Mouse (Mus musculus) liver, adult 2 months (tissue): Measurements from ENCODE around the gene Odf3l2. TPM values are rescaled to one million over a fixed set of nuclear protein-coding genes. Genes with fewer than 3 reads are reported as not detected.
A peak's percentile ranks its signal among the peaks of the same experiment; 100 is the strongest.

Source experiments
- DNase-seq: peaks from one replicate; pipeline ENCODE4 v3.0.0-alpha.2; 2011; ENCODE audit warnings: low read depth, low spot score; ENCODE audit errors: extremely low read depth
- H3K27ac ChIP-seq: fragments of 200-500 bp; replicated peaks from 2 replicates; pipeline ENCODE4 v1.5.1; 2012; ENCODE audit warnings: low read depth, mild to moderate bottlenecking, control low read depth, inconsistent platforms, low read length; ENCODE audit not compliant: insufficient read depth
- H3K27me3 ChIP-seq: fragments of 200-500 bp; 2 replicates; pipeline ENCODE4 v1.6.1; 2012; ENCODE audit warnings: mild to moderate bottlenecking, moderate library complexity, low read length, inconsistent platforms; ENCODE audit not compliant: control insufficient read depth, insufficient read depth
- H3K36me3 ChIP-seq: fragments of 200-500 bp; 2 replicates; pipeline ENCODE4 v1.6.1; 2012; ENCODE audit warnings: low read length, inconsistent platforms; ENCODE audit not compliant: control insufficient read depth, insufficient read depth
- H3K4me1 ChIP-seq: fragments of 200-500 bp; 2 replicates; pipeline ENCODE4 v1.6.1; 2011; ENCODE audit warnings: low read length; ENCODE audit not compliant: control insufficient read depth, insufficient read depth
- H3K4me3 ChIP-seq: fragments of 200-500 bp; 2 replicates; pipeline ENCODE4 v1.5.1; 2011; ENCODE audit warnings: low read depth, mild to moderate bottlenecking, control low read depth, low read length, moderate library complexity; ENCODE audit not compliant: insufficient read depth
- H3K79me2 ChIP-seq: fragments of 200-500 bp; 2 replicates; pipeline ENCODE4 v1.6.1; 2012; ENCODE audit warnings: inconsistent platforms, mild to moderate bottlenecking, low read length, moderate library complexity; ENCODE audit not compliant: control insufficient read depth, insufficient read depth
- H3K9ac ChIP-seq: fragments of 200-500 bp; 2 replicates; pipeline ENCODE4 v1.6.1; 2012; ENCODE audit warnings: low read depth, mild to moderate bottlenecking, control low read depth, inconsistent platforms, low read length
- CTCF ChIP-seq: fragments of 200-500 bp; IDR thresholded peaks from 2 replicates; pipeline ENCODE4 v1.5.1; 2011; ENCODE audit warnings: low read depth, low read length, control low read depth
- POLR2A ChIP-seq: fragments of 200-500 bp; IDR thresholded peaks from 2 replicates; pipeline ENCODE4 v1.6.1; 2011; ENCODE audit warnings: low read length, control low read depth; ENCODE audit not compliant: insufficient read depth; ENCODE audit errors: extremely low read depth
- WGBS: fragments of 180-500 bp; shearing (Covaris S2); methylation state at CpG from one replicate; pipeline ENCODE4 v1.1.7; 2018; 5-methylcytosine and 5-hydroxymethylcytosine counted together
- polyA plus RNA-seq: library from polyadenylated mRNA; depleted of rRNA; stranded (reverse); fragments of >200 nt; gene quantifications from 2 replicates; pipeline ENCODE4 v1.2.3, GENCODE M21; 2012
- total RNA-seq: library from RNA; depleted of rRNA; stranded (reverse); fragments of >200 nt; gene quantifications from 2 replicates; pipeline ENCODE4 v1.2.3, GENCODE M21; 2014

Gene Odf3l2
- total and polyA plus RNA-seq, 2 experiments = not detected

DNA sequence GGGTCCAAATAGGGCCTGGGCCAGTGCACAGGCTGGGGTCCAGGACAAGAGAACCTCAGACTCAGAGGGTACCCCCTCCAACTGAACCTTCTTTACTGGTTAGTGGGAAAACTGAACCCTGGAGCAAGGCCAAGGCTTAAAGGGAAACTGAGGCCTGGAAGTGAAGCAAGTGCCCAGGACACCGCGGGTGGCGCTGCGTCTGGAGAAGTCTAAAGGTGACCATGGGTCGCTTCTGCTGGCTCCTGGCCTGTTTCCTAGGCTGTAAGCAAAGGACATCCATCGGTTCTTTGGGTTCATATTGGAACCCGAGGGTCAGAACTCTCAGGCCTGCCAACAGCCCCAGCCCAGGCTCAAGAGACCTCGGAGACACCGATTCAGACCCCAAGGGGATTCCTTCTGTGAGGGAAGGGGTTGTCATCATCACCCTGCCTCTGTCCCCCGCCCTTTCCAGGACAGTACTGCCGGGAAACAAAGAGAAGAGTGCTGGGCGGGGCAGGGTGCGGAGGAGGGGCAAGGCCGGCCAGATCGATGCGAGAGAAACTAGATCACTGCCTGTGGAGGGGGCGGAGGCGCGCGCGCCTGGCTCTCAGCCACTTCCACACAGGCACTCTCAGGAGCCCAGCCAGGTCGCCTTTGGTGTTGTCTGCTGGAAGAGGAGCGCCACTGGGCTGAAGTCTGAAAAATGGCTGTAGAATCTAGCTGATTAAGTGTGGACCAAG lies 6.9 kb downstream of the Odf3l2 start:
- 8% methylated on average over 23 of the region's 23 CpGs for WGBS
- TF ChIP-seq POLR2A = no peak
- 0 out of 2 replicates have a peak, but pooled peaks have one; percentile 3 for TF ChIP-seq CTCF
- peak; percentile 48 for DNase-seq
- H3K27ac ChIP-seq = no peak overlapping the region
- no peak overlapping the region for H3K9ac ChIP-seq
- no peaks in the 10 kb centered on the region for H3K36me3 ChIP-seq
- no peaks in the 10 kb centered on the region for H3K79me2 ChIP-seq
- peaks cover 2% of the 10 kb centered on the region for H3K4me1 ChIP-seq
- peaks cover 10% of the 10 kb centered on the region for H3K27me3 ChIP-seq
- H3K4me3 ChIP-seq = no peak overlapping the region

DNA sequence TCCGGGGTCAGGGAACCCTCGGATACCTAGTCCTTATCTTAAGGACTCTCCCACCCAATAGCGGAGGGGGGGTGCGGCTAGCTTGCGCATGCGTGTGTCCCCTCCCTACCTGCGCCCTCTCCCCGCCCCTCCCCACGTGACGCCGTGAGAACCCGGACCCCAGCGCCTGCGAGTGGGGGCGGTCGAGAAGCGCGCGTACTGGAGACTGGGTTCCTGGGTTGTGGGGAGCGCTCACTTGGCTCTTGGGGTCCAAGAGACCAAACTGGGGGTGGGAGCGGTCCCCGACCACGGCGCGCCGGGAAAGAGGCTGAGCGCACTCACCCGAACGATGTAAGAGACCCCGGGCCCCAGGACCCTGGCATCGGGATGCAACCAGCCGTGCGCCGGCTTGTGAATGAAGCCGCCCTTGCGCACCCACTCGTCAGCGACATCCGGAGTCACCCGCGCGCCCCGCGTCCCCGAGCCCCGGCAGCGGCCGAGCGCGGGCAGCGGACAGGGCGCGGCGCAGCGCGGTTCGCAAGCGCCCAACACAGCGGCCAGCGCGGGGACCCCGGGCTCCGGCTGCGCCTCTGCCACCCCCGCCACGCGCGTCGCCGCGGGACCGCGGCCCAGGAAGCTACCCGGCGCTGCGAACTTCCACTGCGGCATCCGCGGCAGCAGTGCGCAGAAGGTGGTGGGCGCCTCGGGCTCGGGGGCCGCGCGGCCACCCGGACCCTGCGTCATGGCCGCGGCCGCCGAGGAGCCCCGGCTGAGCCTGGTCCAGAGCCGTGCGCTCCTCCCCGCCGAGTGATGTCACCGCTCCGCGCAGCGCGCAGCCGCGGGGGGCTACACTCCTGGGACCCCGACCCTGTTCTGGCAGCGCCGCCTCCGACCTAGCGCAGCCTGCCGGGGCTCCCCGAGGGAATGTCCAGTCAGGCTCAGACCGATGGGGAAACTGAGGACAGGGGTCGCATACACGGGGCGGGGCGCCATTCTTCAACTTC lies 8.1 kb downstream of the Odf3l2 start, which contains the start of gene Shc2:
TSS of gene Shc2 (minus strand) at position 791 of the 983 bp plus-strand sequence.
- Histone ChIP-seq H3K79me2 (no peaks in the 10 kb centered on the region), H3K4me3 (peak within 1 kb of the TSS; percentile 31; the same call in 1 of the 2 replicates), H3K36me3 (no peaks in the 10 kb centered on the region), H3K4me1 (peaks cover 2% of the 10 kb centered on the region), H3K9ac (no peak within 1 kb of the TSS), H3K27ac (no peak within 1 kb of the TSS), H3K27me3 (peaks cover 10% of the 10 kb centered on the region)
- DNase-seq = no peak
- TF ChIP-seq CTCF (no peak), POLR2A (no peak)
- WGBS = 2% methylated on average over 115 of the region's 116 CpGs

DNA sequence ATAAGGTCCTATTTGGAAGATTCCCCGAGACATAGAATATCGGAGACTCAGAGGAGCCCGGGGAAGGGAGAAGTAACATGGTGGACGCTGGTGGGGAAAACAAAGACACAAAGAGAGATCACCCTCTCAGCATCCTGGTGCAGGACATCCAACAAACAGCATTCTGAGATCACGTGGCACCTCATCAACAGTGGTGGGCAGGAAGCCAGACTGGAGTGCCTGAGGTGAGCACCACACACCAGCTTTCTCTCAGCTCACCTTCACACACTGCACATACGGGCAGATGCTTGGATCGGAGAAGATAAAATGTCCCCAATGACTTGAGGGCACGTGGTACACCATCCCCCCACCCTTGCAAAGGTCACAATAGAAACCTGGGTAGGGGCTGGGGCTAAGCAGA lies 9.3 kb downstream of the Odf3l2 start:
- Histone ChIP-seq H3K9ac (no peak overlapping the region), H3K4me3 (no peak overlapping the region), H3K27ac (no peak overlapping the region), H3K4me1 (peaks cover 2% of the 10 kb centered on the region), H3K79me2 (no peaks in the 10 kb centered on the region), H3K36me3 (no peaks in the 10 kb centered on the region), H3K27me3 (peaks cover 10% of the 10 kb centered on the region)
- TF ChIP-seq POLR2A = no peak
- no peak for TF ChIP-seq CTCF
- DNase-seq = no peak
- WGBS = 85% methylated on average over 8 of the region's 8 CpGs

DNA sequence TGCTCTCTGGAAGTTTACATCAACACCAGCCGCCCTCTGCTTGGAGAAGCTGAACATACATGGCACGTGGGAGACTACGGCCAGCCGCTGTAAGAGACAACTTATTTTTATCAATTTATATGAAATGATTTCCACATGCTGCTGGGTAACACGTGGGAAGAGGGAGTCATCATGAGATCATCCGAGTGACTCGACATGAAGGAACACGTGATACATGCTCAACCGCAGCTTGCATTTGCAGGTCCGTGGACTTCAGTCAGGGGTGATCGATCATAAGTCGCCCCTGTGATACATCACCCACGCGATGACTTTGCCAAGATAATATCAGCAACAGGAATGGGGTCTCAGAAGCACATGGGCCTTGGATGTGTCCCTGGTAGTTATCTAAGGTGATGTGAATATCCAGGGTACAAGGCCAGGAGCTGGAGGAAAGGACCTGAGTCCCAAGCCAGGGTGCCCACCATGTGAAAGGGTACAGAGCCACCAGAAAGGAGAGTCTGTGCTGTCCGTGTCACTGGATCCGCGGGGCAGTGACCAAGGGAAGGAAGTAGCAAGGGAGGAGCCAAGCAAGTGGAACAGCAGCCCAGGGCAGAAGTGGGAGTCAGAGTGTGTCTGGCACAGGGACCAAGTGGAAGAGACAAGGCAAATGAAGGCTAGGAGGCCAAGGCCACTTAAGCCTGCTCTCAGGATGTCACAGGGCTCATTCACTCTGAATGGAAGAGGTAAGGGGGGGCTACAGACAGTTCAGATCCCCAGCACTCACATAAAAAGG lies 12.3 kb downstream of the Odf3l2 start:
- Histone ChIP-seq H3K4me3 (no peak overlapping the region), H3K4me1 (no peaks in the 10 kb centered on the region), H3K9ac (no peak overlapping the region), H3K79me2 (no peaks in the 10 kb centered on the region), H3K27me3 (peaks cover 10% of the 10 kb centered on the region), H3K36me3 (no peaks in the 10 kb centered on the region), H3K27ac (no peak overlapping the region)
- WGBS = 72% methylated on average over 17 of the region's 17 CpGs
- DNase-seq = peak; percentile 5
- no peak for TF ChIP-seq POLR2A

DNA sequence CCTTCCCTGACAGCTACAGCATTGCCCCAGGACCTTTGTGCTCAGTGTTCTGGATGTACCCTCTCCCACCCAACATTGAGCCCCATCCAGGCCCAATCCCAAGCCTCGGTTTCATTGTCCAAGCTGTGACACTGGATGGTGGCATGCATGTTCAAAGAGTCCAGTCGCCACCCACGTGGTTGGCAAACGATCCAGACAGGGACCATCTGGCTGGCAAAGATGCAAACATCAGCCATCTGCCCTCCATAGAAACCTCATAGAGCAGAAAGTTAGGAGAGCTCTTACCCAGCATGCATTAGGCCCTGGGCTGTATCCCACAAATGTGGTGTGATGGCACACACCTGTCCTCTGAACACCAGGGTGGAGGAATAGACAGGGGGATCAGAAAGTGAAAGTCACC lies 14.1 kb downstream of the Odf3l2 start:
- H3K4me1 ChIP-seq = no peaks in the 10 kb centered on the region
- no peak overlapping the region for H3K27ac ChIP-seq
- H3K4me3 ChIP-seq = no peak overlapping the region
- TF ChIP-seq CTCF (no peak), POLR2A (no peak)
- H3K79me2 ChIP-seq = no peaks in the 10 kb centered on the region
- WGBS = 75% methylated on average over 4 of the region's 4 CpGs
- DNase-seq = no peak
- H3K9ac ChIP-seq = no peak overlapping the region
- H3K27me3 ChIP-seq = no peaks in the 10 kb centered on the region
- H3K36me3 ChIP-seq = no peaks in the 10 kb centered on the region
